Mouse (Mus musculus): ENCODE data around the gene Mrgbp.

The Mrgbp gene

GRCm38 (mm10) chr2:180589123-180589831, 8.2 kb downstream of the Mrgbp start, which contains the start of gene Ogfr:
Gene Ogfr (plus strand): TSS chr2:180589245.
- DNase-seq (ENCODE audit: low spot score in 2 of 2): peak; percentile 76 to 77

GRCm38 (mm10) chr2:180597490-180597889, 16.4 kb downstream of the Mrgbp start, which contains the start of gene Col9a3:
Gene Col9a3 (plus strand): TSS chr2:180597790.
- no peak for DNase-seq (ENCODE audit: low spot score in 2 of 2)

GRCm38 (mm10) chr2:180598157-180598705, 17.1 kb downstream of the Mrgbp start:
- no peak for DNase-seq (ENCODE audit: low spot score in 2 of 2)

GRCm38 (mm10) chr2:180600569-180601021, 19.5 kb downstream of the Mrgbp start:
- DNase-seq (ENCODE audit: low spot score in 2 of 2): no peak

- no peak for DNase-seq (ENCODE audit: low spot score in 2 of 2)
Measured at GRCm38 (mm10) chr2:180604781-180605180, 23.7 kb downstream of the Mrgbp start.

GRCm38 (mm10) chr2:180610283-180610682, 29.2 kb downstream of the Mrgbp start:
- DNase-seq (ENCODE audit: low spot score in 2 of 2): no peak

GRCm38 (mm10) chr2:180611882-180612281, 30.8 kb downstream of the Mrgbp start:
- DNase-seq (ENCODE audit: low spot score in 2 of 2): no peak
